Mouse (Mus musculus): ENCODE results near the gene Rnd1. TPM values are rescaled to one million over a fixed set of nuclear protein-coding genes. Genes with fewer than 3 reads are reported as not detected.

The Rnd1 gene
- polyA plus RNA-seq, 1 experiment: 3.0 TPM

DNA sequence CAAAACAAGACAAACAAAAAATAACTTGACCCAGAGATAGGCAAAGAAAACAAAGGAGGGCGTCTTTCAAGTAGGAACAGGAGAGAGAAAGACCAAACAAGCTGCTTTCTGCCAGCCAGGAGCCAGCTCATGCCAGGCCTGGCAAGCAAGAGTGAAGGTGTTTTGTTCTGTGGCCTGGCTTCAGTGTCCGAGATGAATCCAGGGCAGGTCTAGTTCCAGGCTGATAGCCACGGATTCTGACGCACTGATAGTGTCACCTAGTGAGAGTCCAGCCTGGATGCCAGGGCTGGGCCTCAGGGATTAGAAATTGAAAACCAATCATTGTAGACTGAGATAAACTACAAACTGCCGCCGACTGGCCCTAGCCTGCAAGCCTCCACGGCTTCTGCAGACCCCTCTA lies 716 bp upstream of the Rnd1 start:
- DNase-seq (ENCODE audit: low spot score): no peak

DNA sequence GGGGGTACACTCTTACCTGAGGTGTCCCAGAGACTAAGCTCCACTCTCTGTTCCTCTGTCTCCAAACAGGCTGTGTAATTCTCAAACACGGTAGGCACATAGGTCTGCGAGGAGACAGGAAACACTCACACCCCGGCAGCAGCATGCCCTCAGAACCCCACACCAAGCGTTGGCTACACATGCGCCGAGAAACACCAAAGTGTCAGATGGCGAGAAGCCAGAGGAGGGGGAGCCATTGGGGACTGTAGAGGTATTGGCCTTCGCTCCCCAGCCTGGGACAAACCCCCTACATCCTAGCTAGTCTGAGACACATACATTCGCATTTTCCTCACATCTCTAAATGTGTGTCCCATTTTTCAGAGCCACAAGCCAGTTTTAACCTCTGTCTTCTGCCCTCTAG lies 790 bp downstream of the Rnd1 start:
- no peak for DNase-seq (ENCODE audit: low spot score)

GRCm38 (mm10) chr15:98675634-98676250 lies 1.5 kb downstream of the Rnd1 start:
- DNase-seq (ENCODE audit: low spot score): no peak

- no peak for DNase-seq (ENCODE audit: low spot score)
Observed at GRCm38 (mm10) chr15:98674994-98675545, 2.2 kb downstream of the Rnd1 start.

DNA sequence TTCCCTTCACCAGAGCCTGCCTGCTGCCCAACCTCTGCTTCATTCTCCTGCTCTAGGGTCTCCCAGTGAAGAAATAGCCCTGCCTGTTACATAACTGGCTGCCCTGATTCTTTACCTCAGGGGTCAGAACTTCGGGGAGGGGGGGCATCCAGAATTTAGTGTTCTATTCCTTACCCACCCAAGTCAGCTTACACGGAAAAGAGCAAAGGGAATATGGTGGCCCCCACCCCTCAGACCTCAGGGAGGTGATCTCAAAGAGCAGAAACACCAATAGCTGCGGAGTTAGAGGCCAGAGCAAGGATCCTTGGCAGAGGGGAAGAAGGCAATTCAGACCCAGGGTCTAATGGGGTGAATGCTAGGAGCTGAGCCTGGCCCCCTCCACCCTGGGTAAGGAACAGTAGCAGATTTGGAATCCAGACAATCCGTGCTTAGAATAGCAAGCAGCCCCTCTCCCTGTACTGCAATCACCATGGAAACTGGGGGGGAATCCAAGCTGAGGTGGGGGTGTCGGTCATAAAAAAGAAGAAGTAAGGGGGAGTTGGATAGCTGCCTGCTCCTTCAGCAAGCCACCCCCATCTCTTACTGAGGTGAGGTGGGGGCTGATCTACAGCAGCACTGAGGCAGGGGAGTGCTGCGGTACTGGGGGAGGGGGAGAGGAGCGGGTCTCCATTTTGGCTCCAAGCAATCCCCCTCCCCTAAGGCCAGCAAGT lies 2.8 kb downstream of the Rnd1 start:
- no peak for DNase-seq (ENCODE audit: low spot score)

GRCm38 (mm10) chr15:98673732-98674131 lies 3.5 kb downstream of the Rnd1 start:
- DNase-seq (ENCODE audit: low spot score): no peak

DNA sequence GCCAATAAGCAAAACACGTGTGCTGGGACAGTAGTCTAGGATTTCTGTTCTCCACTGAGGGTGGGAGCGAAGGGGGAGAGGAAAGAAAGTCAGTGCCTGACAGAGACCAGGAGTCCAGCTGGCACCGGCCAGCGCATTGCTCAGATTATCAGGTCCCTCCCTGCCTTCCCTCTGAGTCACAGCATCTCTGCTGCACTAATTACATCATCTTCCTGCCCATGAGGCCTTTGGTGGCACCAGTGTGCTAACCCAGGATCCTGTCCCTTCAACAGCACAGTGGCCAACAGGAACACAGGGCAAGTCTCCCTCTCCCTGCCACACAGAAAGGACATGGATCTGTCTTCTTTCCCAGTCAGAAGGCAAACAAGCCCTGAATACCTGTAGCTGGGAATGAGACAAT lies 4.7 kb downstream of the Rnd1 start:
- no peak for DNase-seq (ENCODE audit: low spot score)

DNA sequence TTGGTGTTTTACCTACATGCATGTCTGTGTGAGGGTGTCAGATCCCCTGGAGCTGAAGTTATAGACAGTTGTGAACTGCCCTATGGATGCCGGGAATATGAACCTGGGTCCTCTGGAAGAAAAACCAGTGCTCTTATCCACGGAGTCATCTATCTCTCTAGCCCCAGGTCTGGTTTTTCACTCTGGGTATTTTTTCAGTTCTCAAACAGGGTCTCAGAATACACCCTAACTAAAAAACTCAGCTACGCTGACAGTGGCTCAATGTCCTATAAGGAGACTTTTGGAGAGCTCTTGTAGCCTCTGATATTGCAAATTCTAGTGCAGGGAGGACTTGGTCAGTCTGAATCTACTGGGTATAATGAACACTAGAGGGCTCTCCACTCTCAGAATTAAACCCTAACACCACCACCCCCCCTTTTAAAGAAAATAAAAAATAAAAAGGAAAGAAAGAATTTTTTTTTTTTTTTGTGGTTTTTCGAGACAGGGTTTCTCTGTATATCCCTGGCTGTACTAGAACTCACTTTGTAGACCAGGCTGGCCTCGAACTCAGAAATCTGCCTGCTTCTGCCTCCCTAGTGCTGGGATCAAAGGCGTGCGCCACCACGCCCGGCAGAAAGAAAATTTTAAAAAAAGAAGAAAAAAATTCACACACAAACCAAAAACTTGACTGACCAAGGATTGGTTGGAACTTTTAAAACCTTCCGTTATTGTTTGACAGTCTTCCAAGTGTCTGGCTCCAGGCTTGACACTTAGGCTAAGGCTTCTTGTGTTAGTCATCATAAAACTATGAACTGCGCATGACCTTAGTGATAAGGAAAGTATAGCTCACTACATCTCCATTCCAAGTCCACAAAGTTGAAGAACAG lies 13.0 kb downstream of the Rnd1 start:
- no peak for DNase-seq (ENCODE audit: low spot score)

DNA sequence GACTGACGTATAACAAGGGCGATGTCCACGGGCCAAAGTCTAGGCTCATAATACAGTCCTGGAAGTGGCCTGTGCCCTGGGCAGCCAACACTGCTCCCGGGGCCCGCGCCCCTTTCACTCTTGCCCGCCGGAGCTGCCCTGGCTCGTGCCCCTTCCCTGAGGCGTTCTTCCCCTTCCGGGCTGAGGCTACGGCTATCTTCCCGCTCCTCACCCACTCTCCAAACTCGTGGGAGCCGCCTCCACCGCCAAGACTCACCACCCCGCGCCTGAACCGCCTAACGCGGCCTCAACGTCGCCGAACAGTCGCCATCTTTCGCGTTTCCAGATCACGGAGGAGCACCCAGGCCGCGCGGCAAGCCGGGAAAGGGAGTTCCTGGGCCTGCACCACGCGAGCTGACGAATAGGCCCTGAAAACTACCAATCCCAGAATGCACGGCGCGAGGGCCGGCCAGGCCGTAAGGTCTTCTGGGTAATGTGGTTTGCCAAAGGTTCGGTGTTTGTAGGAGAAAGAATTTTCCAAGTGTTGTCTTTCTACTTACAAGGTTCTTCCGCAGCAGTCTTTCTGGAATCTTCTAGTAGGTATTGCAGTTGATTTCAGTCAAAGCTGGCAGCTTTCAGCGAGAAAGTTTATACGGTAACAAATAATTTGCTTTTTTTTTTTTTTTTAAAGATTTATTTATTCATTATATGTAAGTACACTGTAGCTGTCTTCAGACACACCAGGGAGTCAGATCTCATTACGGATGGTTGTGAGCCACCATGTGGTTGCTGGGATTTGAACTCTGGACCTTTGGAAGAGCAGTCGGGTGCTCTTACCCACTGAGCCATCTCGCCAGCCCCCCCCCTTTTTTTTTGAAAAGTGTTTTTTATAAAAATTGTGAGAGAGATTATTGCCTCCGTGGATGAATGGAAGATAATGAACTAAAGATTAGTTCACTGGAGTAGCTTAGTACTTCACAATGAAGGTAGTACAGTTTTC lies 14.4 kb downstream of the Rnd1 start, which contains the start of gene Ddx23:
Gene Ddx23, minus strand, starts transcription at position 328 of the 979 bp plus-strand sequence.
- peak; percentile 85 for DNase-seq (ENCODE audit: low spot score)

DNA sequence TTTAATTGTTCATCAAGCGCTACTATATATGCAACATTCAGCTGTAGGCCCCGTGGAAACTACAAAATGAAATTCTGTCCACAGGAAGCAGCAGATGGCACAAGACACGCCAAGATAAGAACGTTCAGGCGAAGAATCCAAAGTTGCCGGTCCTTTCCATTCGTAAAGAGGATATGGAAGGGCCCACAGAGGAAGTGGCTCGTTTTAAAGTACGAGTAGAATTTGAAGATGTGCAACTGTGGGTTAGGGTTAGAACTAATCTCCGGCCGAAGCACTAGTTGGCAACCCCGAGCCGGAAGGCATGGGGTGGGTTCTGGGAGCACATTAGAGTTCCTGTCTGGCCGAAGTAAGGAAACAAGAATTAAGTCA lies 15.1 kb downstream of the Rnd1 start:
- DNase-seq (ENCODE audit: low spot score): no peak

DNA sequence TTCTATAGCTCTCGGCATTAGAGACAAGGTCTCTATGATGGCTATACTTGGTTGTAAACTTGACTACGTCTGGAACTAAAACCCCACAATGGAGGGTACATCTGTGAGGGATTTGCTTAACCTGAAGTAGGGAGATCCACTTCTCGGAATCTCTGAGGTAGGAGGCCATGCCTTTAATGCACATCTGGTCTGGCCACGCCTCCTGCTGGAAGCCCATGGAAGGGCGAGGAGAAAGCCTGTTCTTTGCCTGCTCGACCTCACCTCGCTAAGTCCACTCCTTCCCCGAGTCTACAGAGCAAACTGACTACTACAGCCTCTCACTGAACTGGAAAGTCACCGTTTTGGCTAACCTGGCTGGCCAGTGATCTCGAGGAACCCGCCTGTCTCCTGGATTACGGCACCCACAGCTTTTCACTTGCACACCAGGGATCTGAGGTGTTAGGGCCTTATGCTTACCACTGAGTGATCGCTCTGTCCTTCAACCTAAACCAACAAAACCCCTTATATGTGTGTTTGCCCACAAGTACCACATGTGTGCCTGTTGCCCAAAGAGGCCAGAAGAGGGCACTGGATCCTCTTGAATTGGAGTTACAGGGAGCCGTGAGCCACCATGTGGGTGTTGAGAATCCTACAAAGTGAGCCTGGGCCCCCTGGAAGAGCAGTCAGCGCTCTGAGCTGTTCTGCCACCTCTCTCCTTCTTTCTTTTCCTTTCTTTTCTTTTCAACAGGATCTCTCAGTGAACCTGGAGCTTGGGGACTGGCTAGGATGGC lies 20.1 kb downstream of the Rnd1 start:
- DNase-seq (ENCODE audit: low spot score): no peak

- no peak for DNase-seq (ENCODE audit: low spot score)
Observed at GRCm38 (mm10) chr15:98652174-98652573, 25.1 kb downstream of the Rnd1 start.

- no peak for DNase-seq (ENCODE audit: low spot score)
Observed at GRCm38 (mm10) chr15:98651431-98651830, 25.8 kb downstream of the Rnd1 start.

- no peak for DNase-seq (ENCODE audit: low spot score)
Observed at GRCm38 (mm10) chr15:98648071-98648470, 29.2 kb downstream of the Rnd1 start.

DNA sequence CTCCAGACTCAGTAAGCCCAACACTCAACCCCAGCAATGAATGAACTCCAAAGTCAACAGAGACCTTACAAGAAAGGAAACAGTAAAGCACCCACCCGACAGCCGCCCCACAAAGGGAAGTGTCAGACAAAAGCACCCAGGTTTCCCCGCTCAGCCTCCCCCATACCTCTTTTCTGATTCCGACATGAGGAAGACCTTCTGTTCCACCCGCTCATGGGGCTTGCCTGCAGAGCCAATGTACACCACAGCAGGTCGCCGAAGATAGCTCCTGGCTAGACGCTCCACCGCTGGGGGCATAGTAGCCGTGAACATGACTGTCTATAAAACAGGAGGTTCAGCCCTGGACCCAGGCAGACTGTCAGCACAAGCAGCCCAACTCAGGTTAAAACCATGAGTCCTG lies 30.0 kb downstream of the Rnd1 start:
- DNase-seq (ENCODE audit: low spot score): no peak

GRCm38 (mm10) chr15:98646737-98647136 lies 30.5 kb downstream of the Rnd1 start:
- no peak for DNase-seq (ENCODE audit: low spot score)

DNA sequence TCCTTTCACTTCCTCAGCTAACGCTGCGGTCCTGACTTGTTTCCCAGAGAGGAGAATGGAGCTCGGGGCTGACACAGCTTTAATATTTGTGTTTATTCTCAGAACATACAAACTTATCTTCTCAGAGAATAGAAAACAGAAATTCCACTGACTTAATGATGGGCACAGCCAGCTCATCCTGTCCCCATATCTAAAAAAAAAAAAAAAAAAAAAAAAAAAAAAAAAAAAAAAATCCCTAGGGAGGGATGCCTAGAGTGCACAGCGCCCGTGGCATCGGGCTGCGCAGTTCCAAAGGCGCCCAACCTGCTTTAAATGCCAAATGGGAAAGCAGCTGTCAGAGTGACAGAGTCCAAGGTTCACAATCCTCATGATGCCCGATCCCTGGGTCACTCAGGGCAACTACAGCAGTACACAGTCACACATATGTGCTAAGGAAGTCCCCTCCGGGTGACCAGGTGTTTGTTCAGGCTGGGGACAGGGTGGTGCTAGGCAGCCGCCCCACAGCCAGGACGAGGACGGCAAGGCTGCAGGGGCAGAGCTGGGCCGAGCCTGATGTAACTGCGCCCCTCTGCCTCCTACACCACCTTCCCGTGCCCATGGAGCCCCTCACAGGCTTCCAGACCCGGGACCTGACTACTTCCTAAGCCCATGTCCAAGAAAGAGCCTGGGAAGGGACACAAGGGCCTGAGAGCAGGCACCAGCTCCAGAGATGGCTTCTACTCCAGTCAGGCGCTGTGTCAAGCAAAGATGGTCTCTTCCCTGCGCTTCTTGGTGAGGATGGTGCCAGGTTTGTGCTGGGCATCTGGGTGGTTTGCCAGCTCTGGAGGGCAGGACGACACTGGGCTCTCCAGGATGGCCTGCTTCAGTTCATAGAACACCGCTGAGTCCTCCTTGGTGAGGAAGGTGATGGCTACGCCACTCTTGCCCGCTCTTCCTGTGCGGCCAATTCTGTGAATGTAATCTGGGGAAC lies 31.9 kb downstream of the Rnd1 start:
- no peak for DNase-seq (ENCODE audit: low spot score)

- no peak for DNase-seq (ENCODE audit: low spot score)
Observed at GRCm38 (mm10) chr15:98644406-98644805, 32.9 kb downstream of the Rnd1 start.

- DNase-seq (ENCODE audit: low spot score): no peak
Observed at GRCm38 (mm10) chr15:98640157-98640556, 37.1 kb downstream of the Rnd1 start.
